Mouse (Mus musculus): ENCODE data around the gene Cnbp. TPM values are rescaled to one million over a fixed set of nuclear protein-coding genes. Genes with fewer than 3 reads are reported as not detected.

The Cnbp gene
- polyA plus RNA-seq, 1 experiment from 2014 or later, result 786 TPM

GRCm38 (mm10) chr6:87875083-87875482, 24.2 kb upstream of the Cnbp start:
- H3K4me2 ChIP-seq, result no peak overlapping the region
- DNase-seq, result no peak
- peaks cover 54% of the 10 kb centered on the region for H3K4me1 ChIP-seq (replicated peaks)

GRCm38 (mm10) chr6:87873963-87874362, 23.1 kb upstream of the Cnbp start:
- DNase-seq, result no peak
- no peaks in the 10 kb centered on the region for H3K9me3 ChIP-seq (replicated peaks)
- H3K4me3 ChIP-seq (replicated peaks), result no peak overlapping the region
- H3K9ac ChIP-seq, result no peak overlapping the region
- H3K4me1 ChIP-seq (replicated peaks), result peaks cover 56% of the 10 kb centered on the region
- no peak overlapping the region for H3K4me2 ChIP-seq
- 74% methylated on average over 2 of the region's 2 CpGs for WGBS (ENCODE audit: insufficient replicate concordance)
- H3K27me3 ChIP-seq, result no peaks in the 10 kb centered on the region
- H3K27ac ChIP-seq, result no peak overlapping the region
- no peak for ATAC-seq (ENCODE audit: low read depth)
- no peaks in the 10 kb centered on the region for H3K36me3 ChIP-seq

More at GRCm38 (mm10) chr6:87875083-87875482, 24.2 kb upstream of the Cnbp start:
- H3K27ac ChIP-seq, result no peak overlapping the region
- no peaks in the 10 kb centered on the region for H3K9me3 ChIP-seq (replicated peaks)
- ATAC-seq (ENCODE audit: low read depth), result no peak
- H3K36me3 ChIP-seq, result no peaks in the 10 kb centered on the region
- no peaks in the 10 kb centered on the region for H3K27me3 ChIP-seq
- H3K9ac ChIP-seq, result no peak overlapping the region
- 84% methylated on average over 1 of the region's 1 CpGs for WGBS (ENCODE audit: insufficient replicate concordance)
- H3K4me3 ChIP-seq (replicated peaks), result no peak overlapping the region

- Histone ChIP-seq H3K4me3 (replicated peaks) (no peak overlapping the region), H3K4me1 (replicated peaks) (peaks cover 56% of the 10 kb centered on the region), H3K9me3 (replicated peaks) (no peaks in the 10 kb centered on the region), H3K9ac (no peak overlapping the region), H3K27me3 (no peaks in the 10 kb centered on the region), H3K4me2 (no peak overlapping the region), H3K27ac (no peak overlapping the region), H3K36me3 (no peaks in the 10 kb centered on the region)
- DNase-seq, result no peak
- WGBS (ENCODE audit: insufficient replicate concordance), result 33% methylated on average over 1 of the region's 1 CpGs
- ATAC-seq (ENCODE audit: low read depth), result 0 out of 2 replicates have a peak, but pooled peaks have one; percentile 21
Observed at GRCm38 (mm10) chr6:87873104-87873503, 22.2 kb upstream of the Cnbp start.

GRCm38 (mm10) chr6:87871240-87871639, 20.3 kb upstream of the Cnbp start:
- WGBS (ENCODE audit: insufficient replicate concordance), result 74% methylated on average over 7 of the region's 7 CpGs
- DNase-seq (no peak), ATAC-seq (ENCODE audit: low read depth) (no peak)
- peaks cover 65% of the 10 kb centered on the region for H3K4me1 ChIP-seq (replicated peaks)
- no peaks in the 10 kb centered on the region for H3K9me3 ChIP-seq (replicated peaks)
- no peak overlapping the region for H3K27ac ChIP-seq
- no peak overlapping the region for H3K4me2 ChIP-seq
- H3K4me3 ChIP-seq (replicated peaks), result no peak overlapping the region
- no peak overlapping the region for H3K9ac ChIP-seq
- no peaks in the 10 kb centered on the region for H3K36me3 ChIP-seq
- H3K27me3 ChIP-seq, result no peaks in the 10 kb centered on the region

- no peak overlapping the region for H3K4me3 ChIP-seq (replicated peaks)
- no peak overlapping the region for H3K4me2 ChIP-seq
- ATAC-seq (ENCODE audit: low read depth) (peak; percentile 71), DNase-seq (no peak)
- peak overlapping the region; percentile 68 for H3K27ac ChIP-seq
- 19% methylated on average over 1 of the region's 1 CpGs for WGBS (ENCODE audit: insufficient replicate concordance)
- no peaks in the 10 kb centered on the region for H3K27me3 ChIP-seq
- peaks cover 62% of the 10 kb centered on the region for H3K4me1 ChIP-seq (replicated peaks)
- no peaks in the 10 kb centered on the region for H3K9me3 ChIP-seq (replicated peaks)
- H3K36me3 ChIP-seq, result no peaks in the 10 kb centered on the region
- H3K9ac ChIP-seq, result peak overlapping the region; percentile 29; the same call in 1 of the 2 replicates
Observed at GRCm38 (mm10) chr6:87870440-87870839, 19.5 kb upstream of the Cnbp start.

GRCm38 (mm10) chr6:87868871-87869506, 18.1 kb upstream of the Cnbp start:
- H3K9ac ChIP-seq, result peak overlapping the region; percentile 2; the same call in 1 of the 2 replicates
- H3K27me3 ChIP-seq, result no peaks in the 10 kb centered on the region
- H3K36me3 ChIP-seq, result no peaks in the 10 kb centered on the region
- no peak for DNase-seq
- no peak overlapping the region for H3K4me3 ChIP-seq (replicated peaks)
- peak overlapping the region; percentile 68 for H3K27ac ChIP-seq
- H3K9me3 ChIP-seq (replicated peaks), result no peaks in the 10 kb centered on the region
- 38% methylated on average over 9 of the region's 9 CpGs for WGBS (ENCODE audit: insufficient replicate concordance)
- peaks cover 61% of the 10 kb centered on the region for H3K4me1 ChIP-seq (replicated peaks)
- ATAC-seq (ENCODE audit: low read depth), result peak; percentile 57
- peak overlapping the region; percentile 15 for H3K4me2 ChIP-seq

GRCm38 (mm10) chr6:87867256-87867655, 16.4 kb upstream of the Cnbp start:
- no peak for DNase-seq
- H3K27ac ChIP-seq, result peak overlapping the region; percentile 83
- no peaks in the 10 kb centered on the region for H3K27me3 ChIP-seq
- H3K9ac ChIP-seq, result peak overlapping the region; percentile 45; the same call in 1 of the 2 replicates
- H3K4me3 ChIP-seq (replicated peaks), result no peak overlapping the region
- H3K36me3 ChIP-seq, result no peaks in the 10 kb centered on the region
- WGBS (ENCODE audit: insufficient replicate concordance), result 38% methylated on average over 2 of the region's 2 CpGs
- peaks cover 62% of the 10 kb centered on the region for H3K4me1 ChIP-seq (replicated peaks)
- H3K4me2 ChIP-seq, result no peak overlapping the region
- peak; percentile 54 for ATAC-seq (ENCODE audit: low read depth)
- H3K9me3 ChIP-seq (replicated peaks), result no peaks in the 10 kb centered on the region

GRCm38 (mm10) chr6:87866211-87866610, 15.3 kb upstream of the Cnbp start:
- no peak overlapping the region for H3K4me3 ChIP-seq (replicated peaks)
- H3K4me2 ChIP-seq, result no peak overlapping the region
- H3K27me3 ChIP-seq, result no peaks in the 10 kb centered on the region
- H3K36me3 ChIP-seq, result no peaks in the 10 kb centered on the region
- WGBS (ENCODE audit: insufficient replicate concordance), result 63% methylated on average over 6 of the region's 6 CpGs
- peaks cover 60% of the 10 kb centered on the region for H3K4me1 ChIP-seq (replicated peaks)
- ATAC-seq (ENCODE audit: low read depth), result no peak
- no peak for DNase-seq
- H3K9me3 ChIP-seq (replicated peaks), result no peaks in the 10 kb centered on the region
- peak overlapping the region; percentile 83 for H3K27ac ChIP-seq
- H3K9ac ChIP-seq, result no peak overlapping the region

- 0 out of 2 replicates have a peak, but pooled peaks cover 5% of the 10 kb centered on the region for H3K27me3 ChIP-seq
- no peaks in the 10 kb centered on the region for H3K9me3 ChIP-seq (replicated peaks)
- no peaks in the 10 kb centered on the region for H3K36me3 ChIP-seq
- H3K4me1 ChIP-seq (replicated peaks), result peaks cover 20% of the 10 kb centered on the region
- H3K4me3 ChIP-seq (replicated peaks), result no peak overlapping the region
- WGBS (ENCODE audit: insufficient replicate concordance), result 19% methylated on average over 1 of the region's 1 CpGs
- ATAC-seq (ENCODE audit: low read depth), result no peak
- no peak overlapping the region for H3K9ac ChIP-seq
- no peak for DNase-seq
- H3K27ac ChIP-seq, result no peak overlapping the region
- H3K4me2 ChIP-seq, result no peak overlapping the region
Observed at GRCm38 (mm10) chr6:87857071-87857470, 6.2 kb upstream of the Cnbp start.

GRCm38 (mm10) chr6:87853446-87853845, 2.5 kb upstream of the Cnbp start:
- WGBS (ENCODE audit: insufficient replicate concordance), result 76% methylated on average over 4 of the region's 4 CpGs
- peaks cover 5% of the 10 kb centered on the region for H3K36me3 ChIP-seq
- peak overlapping the region; percentile 56 for H3K27ac ChIP-seq
- peaks cover 34% of the 10 kb centered on the region for H3K4me1 ChIP-seq (replicated peaks)
- no peak overlapping the region for H3K4me2 ChIP-seq
- 0 out of 2 replicates have a peak, but pooled peaks cover 5% of the 10 kb centered on the region for H3K27me3 ChIP-seq
- no peak overlapping the region for H3K4me3 ChIP-seq (replicated peaks)
- H3K9ac ChIP-seq, result 0 out of 2 replicates have a peak overlapping the region, but pooled peaks have one; percentile 23
- ATAC-seq (ENCODE audit: low read depth) (no peak), DNase-seq (no peak)
- no peaks in the 10 kb centered on the region for H3K9me3 ChIP-seq (replicated peaks)

GRCm38 (mm10) chr6:87851871-87852270, 965 bp upstream of the Cnbp start:
- Histone ChIP-seq H3K4me3 (replicated peaks) (peak overlapping the region; percentile 98; the same call in 1 of the 2 replicates), H3K4me2 (peak overlapping the region; percentile 92), H3K4me1 (replicated peaks) (peaks cover 50% of the 10 kb centered on the region)

More at GRCm38 (mm10) chr6:87851871-87852270, 965 bp upstream of the Cnbp start:
- Histone ChIP-seq H3K36me3 (peaks cover 21% of the 10 kb centered on the region), H3K27ac (peak overlapping the region; percentile 95), H3K9ac (peak overlapping the region; percentile 100; the same call in 1 of the 2 replicates), H3K27me3 (0 out of 2 replicates have a peak, but pooled peaks cover 2% of the 10 kb centered on the region), H3K9me3 (replicated peaks) (no peaks in the 10 kb centered on the region)
- 72% methylated on average over 6 of the region's 6 CpGs for WGBS (ENCODE audit: insufficient replicate concordance)
- no peak for ATAC-seq (ENCODE audit: low read depth)
- no peak for DNase-seq

Data from liver, embryonic 13.5 days (tissue).